Mouse (Mus musculus) layer of hippocampus, postnatal 25 days (tissue): ENCODE results near the gene Isg20l2. TPM values are rescaled to one million over a fixed set of nuclear protein-coding genes. Genes with fewer than 3 reads are reported as not detected.

Experiments
- DNase-seq, 2 experiments: peaks; one replicate each; pipeline ENCODE4 v3.0.0; 2022; ENCODE audit warnings: mixed read lengths in 2 of 2, low spot score in 1 of 2; ENCODE audit errors: extremely low spot score in 1 of 2
- total RNA-seq, 2 experiments: library from RNA; stranded (reverse); gene quantifications; 2 replicates each; pipeline ENCODE4 v1.2.3; 2021

The Isg20l2 gene
- total RNA-seq, 2 experiments from 2014 or later = 14.7 to 17.1 TPM

GRCm38 (mm10) chr3:87972203-87972664, 42.1 kb downstream of the Isg20l2 start:
- DNase-seq = no peak

GRCm38 (mm10) chr3:87972776-87973175, 42.7 kb downstream of the Isg20l2 start:
- DNase-seq = no peak

GRCm38 (mm10) chr3:87973593-87974380, 43.7 kb downstream of the Isg20l2 start:
- no peak for DNase-seq

- no peak for DNase-seq
Observed at GRCm38 (mm10) chr3:87974381-87974987, 44.4 kb downstream of the Isg20l2 start.

GRCm38 (mm10) chr3:87979493-87979892, 49.4 kb downstream of the Isg20l2 start:
- DNase-seq = no peak

GRCm38 (mm10) chr3:87980085-87980484, 50.0 kb downstream of the Isg20l2 start:
- DNase-seq = no peak

- no peak for DNase-seq
Observed at GRCm38 (mm10) chr3:87980728-87981127, 50.6 kb downstream of the Isg20l2 start.

- DNase-seq = no peak
Observed at GRCm38 (mm10) chr3:87981214-87981760, 51.2 kb downstream of the Isg20l2 start.

- no peak for DNase-seq
Observed at GRCm38 (mm10) chr3:87981894-87982835, 52.1 kb downstream of the Isg20l2 start.

GRCm38 (mm10) chr3:87982836-87983601, 52.9 kb downstream of the Isg20l2 start:
- no peak for DNase-seq

- DNase-seq = no peak
Observed at GRCm38 (mm10) chr3:87983627-87984026, 53.5 kb downstream of the Isg20l2 start.

- no peak for DNase-seq
Observed at GRCm38 (mm10) chr3:87984094-87984493, 54.0 kb downstream of the Isg20l2 start.

- no peak for DNase-seq
Observed at GRCm38 (mm10) chr3:87985505-87986320, 55.6 kb downstream of the Isg20l2 start.

- peak; percentile 91 to 99 for DNase-seq
Observed at GRCm38 (mm10) chr3:87986868-87987267, 56.8 kb downstream of the Isg20l2 start.

- DNase-seq = no peak
Observed at GRCm38 (mm10) chr3:87987633-87988032, 57.5 kb downstream of the Isg20l2 start.

GRCm38 (mm10) chr3:87988068-87988467, 58.0 kb downstream of the Isg20l2 start:
- no peak for DNase-seq

GRCm38 (mm10) chr3:87989935-87990334, 59.8 kb downstream of the Isg20l2 start:
- DNase-seq = no peak
